Mouse (Mus musculus) lung, embryonic 16.5 days (tissue): Measurements from ENCODE around the gene Map3k6. TPM values are rescaled to one million over a fixed set of nuclear protein-coding genes. Genes with fewer than 3 reads are reported as not detected.

Experiments
- ATAC-seq: fragments of 200-750 bp; cut with Nextera tagmentation; 2 replicates; pipeline ENCODE4 v1.8.0; 2017; ENCODE audit warnings: low read depth, mild to moderate bottlenecking, moderate library complexity
- H3K27ac ChIP-seq: fragments of 300-500 bp; sonication (generic); 2 replicates; pipeline ENCODE4 v1.5.1; 2014; ENCODE audit warnings: mild to moderate bottlenecking, control low read depth, low read length
- H3K27me3 ChIP-seq: fragments of 300-500 bp; sonication (generic); 2 replicates; pipeline ENCODE4 v1.6.1; 2014; ENCODE audit warnings: low read depth, low read length, mixed read lengths; ENCODE audit not compliant: control insufficient read depth, insufficient read depth
- H3K36me3 ChIP-seq: fragments of 300-500 bp; sonication (generic); 2 replicates; pipeline ENCODE4 v1.6.1; 2014; ENCODE audit warnings: low read length; ENCODE audit not compliant: control insufficient read depth, insufficient read depth
- H3K4me1 ChIP-seq: fragments of 300-500 bp; sonication (generic); replicated peaks from 2 replicates; pipeline ENCODE4 v1.6.1; 2014; ENCODE audit warnings: low read length, mixed read lengths; ENCODE audit not compliant: control insufficient read depth, insufficient read depth
- H3K4me2 ChIP-seq: fragments of 300-500 bp; sonication (generic); 2 replicates; pipeline ENCODE4 v1.6.1; 2014; ENCODE audit warnings: low read depth, low read length, control low read depth
- H3K4me3 ChIP-seq: fragments of 300-500 bp; sonication (generic); 2 replicates; pipeline ENCODE4 v1.5.1; 2014; ENCODE audit warnings: mild to moderate bottlenecking, low read length, control low read depth
- H3K9ac ChIP-seq: fragments of 300-500 bp; sonication (generic); 2 replicates; pipeline ENCODE4 v1.6.1; 2014; ENCODE audit warnings: low read length, control low read depth
- H3K9me3 ChIP-seq: fragments of 300-500 bp; sonication (generic); 2 replicates; pipeline ENCODE4 v1.6.1; 2016; ENCODE audit warnings: low read length; ENCODE audit not compliant: control insufficient read depth
- whole genome bisulfite sequencing: fragments of 180-500 bp; shearing (Covaris S2); extraction: QIAGEN DNeasy Blood & Tissue Kit; methylation state at CpG from one replicate; pipeline ENCODE4 v1.1.7; 2014; 5-methylcytosine and 5-hydroxymethylcytosine counted together
- polyA plus RNA-seq: library from polyadenylated mRNA; unstranded; fragments of >200 nt; fragmentation: Nextera tagmentation; extraction: Ambion mirVana; gene quantifications from 2 replicates; pipeline ENCODE4 v1.2.1, GENCODE M21; 2015

The Map3k6 gene
- polyA plus RNA-seq, 1 experiment from 2014 or later, result 4.2 TPM

GRCm38 (mm10) chr4:133281513-133281912 is 40.9 kb downstream of the Map3k6 start:
- ATAC-seq, result no peak
- Histone ChIP-seq H3K27ac (peak overlapping the region; percentile 55; the same call in 1 of the 2 replicates), H3K9me3 (no peaks in the 10 kb centered on the region), H3K27me3 (no peaks in the 10 kb centered on the region), H3K4me1 (peaks cover 15% of the 10 kb centered on the region), H3K4me3 (no peak overlapping the region), H3K4me2 (no peak overlapping the region), H3K9ac (no peak overlapping the region), H3K36me3 (no peaks in the 10 kb centered on the region)
- WGBS, result 23% methylated on average over 7 of the region's 7 CpGs

- WGBS, result 17% methylated on average over 5 of the region's 5 CpGs
- no peaks in the 10 kb centered on the region for H3K36me3 ChIP-seq
- H3K27ac ChIP-seq, result 0 out of 2 replicates have a peak overlapping the region, but pooled peaks have one; percentile 55
- H3K9me3 ChIP-seq, result no peaks in the 10 kb centered on the region
- H3K9ac ChIP-seq, result peak overlapping the region; percentile 17
- no peak overlapping the region for H3K4me3 ChIP-seq
- no peak for ATAC-seq
- H3K4me2 ChIP-seq, result no peak overlapping the region
- H3K27me3 ChIP-seq, result no peaks in the 10 kb centered on the region
- H3K4me1 ChIP-seq, result peaks cover 11% of the 10 kb centered on the region; the same call in 1 of the 2 replicates
Measured at GRCm38 (mm10) chr4:133281951-133282481, 41.4 kb downstream of the Map3k6 start.

GRCm38 (mm10) chr4:133282656-133283055 is 42.0 kb downstream of the Map3k6 start:
- Histone ChIP-seq H3K4me1 (peaks cover 11% of the 10 kb centered on the region; the same call in 1 of the 2 replicates), H3K27me3 (no peaks in the 10 kb centered on the region), H3K9ac (no peak overlapping the region), H3K27ac (no peak overlapping the region), H3K36me3 (no peaks in the 10 kb centered on the region), H3K9me3 (no peaks in the 10 kb centered on the region), H3K4me3 (no peak overlapping the region), H3K4me2 (no peak overlapping the region)
- WGBS, result 23% methylated on average over 4 of the region's 4 CpGs
- no peak for ATAC-seq

GRCm38 (mm10) chr4:133285299-133285698 is 44.7 kb downstream of the Map3k6 start:
- ATAC-seq, result no peak
- 80% methylated on average over 3 of the region's 3 CpGs for WGBS
- no peak overlapping the region for H3K9ac ChIP-seq
- H3K36me3 ChIP-seq, result no peaks in the 10 kb centered on the region
- H3K4me3 ChIP-seq, result no peak overlapping the region
- H3K9me3 ChIP-seq, result no peaks in the 10 kb centered on the region
- no peak overlapping the region for H3K27ac ChIP-seq
- 0 out of 2 replicates have a peak, but pooled peaks cover 5% of the 10 kb centered on the region for H3K4me1 ChIP-seq
- H3K27me3 ChIP-seq, result no peaks in the 10 kb centered on the region
- no peak overlapping the region for H3K4me2 ChIP-seq

GRCm38 (mm10) chr4:133285950-133286349 is 45.3 kb downstream of the Map3k6 start:
- Histone ChIP-seq H3K4me1 (0 out of 2 replicates have a peak, but pooled peaks cover 5% of the 10 kb centered on the region), H3K9ac (no peak overlapping the region), H3K4me3 (no peak overlapping the region), H3K27ac (no peak overlapping the region), H3K27me3 (no peaks in the 10 kb centered on the region), H3K36me3 (no peaks in the 10 kb centered on the region), H3K9me3 (no peaks in the 10 kb centered on the region), H3K4me2 (no peak overlapping the region)
- no peak for ATAC-seq
- 51% methylated on average over 5 of the region's 5 CpGs for WGBS

GRCm38 (mm10) chr4:133286476-133287077 is 46.0 kb downstream of the Map3k6 start:
- 0 out of 2 replicates have a peak, but pooled peaks cover 5% of the 10 kb centered on the region for H3K4me1 ChIP-seq
- no peaks in the 10 kb centered on the region for H3K9me3 ChIP-seq
- H3K4me2 ChIP-seq, result no peak overlapping the region
- H3K27me3 ChIP-seq, result no peaks in the 10 kb centered on the region
- H3K9ac ChIP-seq, result no peak overlapping the region
- no peak for ATAC-seq
- H3K4me3 ChIP-seq, result no peak overlapping the region
- H3K27ac ChIP-seq, result no peak overlapping the region
- no peaks in the 10 kb centered on the region for H3K36me3 ChIP-seq
- WGBS, result 70% methylated on average over 4 of the region's 4 CpGs

- Histone ChIP-seq H3K27ac (no peak overlapping the region), H3K36me3 (peaks cover 4% of the 10 kb centered on the region; the same call in 1 of the 2 replicates), H3K27me3 (no peaks in the 10 kb centered on the region), H3K4me2 (no peak overlapping the region), H3K4me1 (peaks cover 5% of the 10 kb centered on the region; the same call in 1 of the 2 replicates), H3K4me3 (no peak overlapping the region), H3K9ac (no peak overlapping the region), H3K9me3 (no peaks in the 10 kb centered on the region)
- ATAC-seq, result no peak
- WGBS, result 83% methylated on average over 1 of the region's 1 CpGs
Measured at GRCm38 (mm10) chr4:133291255-133291654, 50.6 kb downstream of the Map3k6 start.

- H3K4me3 ChIP-seq, result no peak overlapping the region
- no peaks in the 10 kb centered on the region for H3K27me3 ChIP-seq
- no peak overlapping the region for H3K9ac ChIP-seq
- H3K4me2 ChIP-seq, result no peak overlapping the region
- 83% methylated on average over 4 of the region's 4 CpGs for whole genome bisulfite sequencing
- no peaks in the 10 kb centered on the region for H3K9me3 ChIP-seq
- 0 out of 2 replicates have a peak, but pooled peaks have one; percentile 16 for ATAC-seq
- no peak overlapping the region for H3K27ac ChIP-seq
- H3K36me3 ChIP-seq, result peaks cover 4% of the 10 kb centered on the region; the same call in 1 of the 2 replicates
- peaks cover 5% of the 10 kb centered on the region; the same call in 1 of the 2 replicates for H3K4me1 ChIP-seq
Measured at GRCm38 (mm10) chr4:133292405-133292804, 51.8 kb downstream of the Map3k6 start.

- Histone ChIP-seq H3K4me2 (no peak overlapping the region), H3K4me3 (no peak overlapping the region), H3K36me3 (peaks cover 4% of the 10 kb centered on the region; the same call in 1 of the 2 replicates), H3K9me3 (no peaks in the 10 kb centered on the region), H3K27ac (no peak overlapping the region), H3K4me1 (peaks cover 11% of the 10 kb centered on the region; the same call in 1 of the 2 replicates), H3K9ac (peak overlapping the region; percentile 18; the same call in 1 of the 2 replicates), H3K27me3 (no peaks in the 10 kb centered on the region)
- ATAC-seq, result 0 out of 2 replicates have a peak, but pooled peaks have one; percentile 15
- WGBS, result 41% methylated on average over 24 of the region's 24 CpGs
Measured at GRCm38 (mm10) chr4:133292901-133293843, 52.6 kb downstream of the Map3k6 start.
